Mouse (Mus musculus) myocyte (in vitro differentiated cells): Measurements from ENCODE around the gene Scarb1.

ENCODE experiments used
- CEBPB ChIP-seq: IDR thresholded peaks from 2 replicates; pipeline ENCODE4 v1.6.1; 2011; ENCODE audit warnings: mild to moderate bottlenecking, moderate library complexity; ENCODE audit not compliant: poor library complexity, insufficient read depth, severe bottlenecking
- E2F4 ChIP-seq: IDR thresholded peaks from one replicate; pipeline ENCODE4 v1.6.1; 2011; ENCODE audit warnings: mild to moderate bottlenecking, control low read depth, moderate library complexity; ENCODE audit not compliant: insufficient read depth
- MAX ChIP-seq: IDR thresholded peaks from one replicate; pipeline ENCODE4 v1.6.1; 2011; ENCODE audit warnings: low read depth, mild to moderate bottlenecking, control low read depth
- MYOG ChIP-seq, 3 experiments: IDR thresholded peaks; one replicate each; pipeline ENCODE4 v1.6.1; 2011; ENCODE audit warnings: control low read depth in 2 of 3, low read depth in 2 of 3, mild to moderate bottlenecking in 2 of 3; ENCODE audit not compliant: insufficient read length in 2 of 3, control insufficient read depth in 1 of 3, insufficient read depth in 1 of 3
- POLR2A ChIP-seq: IDR thresholded peaks from one replicate; pipeline ENCODE4 v1.6.1; 2011; ENCODE audit warnings: low read depth, mild to moderate bottlenecking, control low read depth, moderate library complexity; ENCODE audit not compliant: insufficient read length
- POLR2AphosphoS2 ChIP-seq: IDR thresholded peaks from one replicate; pipeline ENCODE4 v1.6.1; 2011; ENCODE audit warnings: low read depth, control low read depth; ENCODE audit not compliant: insufficient read length
- USF1 ChIP-seq: IDR thresholded peaks from one replicate; pipeline ENCODE4 v1.6.1; 2011; ENCODE audit warnings: low read depth, mild to moderate bottlenecking, control low read depth, moderate library complexity

- peak; percentile 57 for TF ChIP-seq POLR2A
- no peak for TF ChIP-seq USF1
- TF ChIP-seq MAX = no peak
- peak; percentile 80 for TF ChIP-seq POLR2AphosphoS2
- TF ChIP-seq CEBPB = no peak
- no peak for TF ChIP-seq E2F4
- TF ChIP-seq MYOG (IDR thresholded peaks at IDR 0.05; ENCODE audit: control insufficient read depth in 1 of 3, insufficient read depth in 1 of 3, insufficient read length in 2 of 3, low read depth in 2 of 3) = no peak
Observed at GRCm38 (mm10) chr5:125388358-125389092, 47.6 kb upstream of the Scarb1 start.
